In genomic region chr7:102000921-102001630, GRCm38 (mm10) we compare ENCODE assay signal across 9 mouse cellular contexts. TPM values are rescaled to one million over a fixed set of nuclear protein-coding genes. Genes with fewer than 3 reads are reported as not detected.
DNase-seq lines count a peak whose midpoint lies in the region; ATAC-seq lines count a peak whose summit lies in the region.
"Had no signal": no experiment of that assay in that cellular context is flagged by ENCODE, and none has a peak within 500 bp of the region (broad histone marks: within the 10 kb centered on the region; RNA-seq: fewer than 3 reads in every experiment).

No protein-coding gene starts in this region.

- H3K4me1 ChIP-seq in heart, embryonic 11.5 days (ENCODE audit: control insufficient read depth, insufficient read depth, low read length), result no peaks in the 10 kb centered on the region
- H3K4me1 ChIP-seq: embryonic facial prominence, embryonic 12.5 days had no signal

- H3K9me3 ChIP-seq in heart, embryonic 11.5 days (replicated peaks; ENCODE audit: control insufficient read depth, low read length), result no peaks in the 10 kb centered on the region
- H3K9me3 ChIP-seq: embryonic facial prominence, embryonic 12.5 days had no signal

- DNase-seq in heart, adult 18-20 months, result peak; percentile 57 to 81
- DNase-seq in urinary bladder, postnatal 25 days (ENCODE audit: low spot score), result peak; percentile 13
- DNase-seq in urinary bladder, postnatal 10 days (ENCODE audit: low spot score), result no peak
- DNase-seq in heart, postnatal 14 days, result peak; percentile 59 to 62
- DNase-seq in testis, postnatal 14 days (ENCODE audit: low spot score), result peak; percentile 49
- no peak for DNase-seq in yolk sac, embryonic 10.5 days (ENCODE audit: low spot score)

- no peak overlapping the region for H3K9ac ChIP-seq in heart, embryonic 11.5 days (ENCODE audit: low read depth, low read length)
- H3K9ac ChIP-seq: embryonic facial prominence, embryonic 12.5 days had no signal

- WGBS in heart, embryonic 11.5 days (ENCODE audit: insufficient replicate concordance), result 87% methylated on average over 26 of the region's 26 CpGs

- no peak for ATAC-seq in heart, embryonic 11.5 days (replicated peaks; ENCODE audit: insufficient number of reproducible peaks, low FRiP score, low TSS enrichment)
- no peak for ATAC-seq in inflammation-experienced regulatory T-cells, adult 6 months

- H3K4me2 ChIP-seq in heart, embryonic 11.5 days, result no peak overlapping the region
- H3K4me2 ChIP-seq: embryonic facial prominence, embryonic 12.5 days had no signal

- no peak overlapping the region for H3K4me3 ChIP-seq in heart, embryonic 11.5 days (ENCODE audit: low read depth, low read length)
- H3K4me3 ChIP-seq: embryonic facial prominence, embryonic 12.5 days had no signal

- no peak overlapping the region for H3K27ac ChIP-seq in heart, embryonic 11.5 days (ENCODE audit: low read depth, low read length)
- H3K27ac ChIP-seq: embryonic facial prominence, embryonic 12.5 days had no signal

- peaks cover 51% of the 10 kb centered on the region for H3K36me3 ChIP-seq in heart, embryonic 11.5 days (ENCODE audit: control insufficient read depth, insufficient read depth, low read length)

- no peaks in the 10 kb centered on the region for H3K27me3 ChIP-seq in heart, embryonic 11.5 days (ENCODE audit: control insufficient read depth, insufficient read depth, low read length)
- H3K27me3 ChIP-seq: embryonic facial prominence, embryonic 12.5 days had no signal

- intact Hi-C loops in heart, postnatal 14 days (cut with DNase I), result no loop called here

RNA-seq across cellular contexts. Expression of gene Il18bp, which starts 17.4 kb away (rescaled TPM):
- total RNA-seq in heart, adult 18-20 months (2021), result 10 to 100 TPM in 1 of 2 experiments, 1 to 10 TPM in 1; 7.4 to 11.9 TPM
- polyA plus RNA-seq in heart, embryonic 11.5 days (2014; fragmentation: Nextera tagmentation; extraction: Ambion mirVana), result 1.4 and 1.7 TPM in 2 replicates
- total RNA-seq in heart, postnatal 14 days (2021), result 1 to 10 TPM; 5.1 to 6.4 TPM
- polyA plus RNA-seq in inflammation-experienced regulatory T-cells, adult 6 months (2017; shearing (Covaris generic)), result 1 to 10 TPM; 5.8 to 7.4 (median 5.9) TPM

Comparison
In these comparisons a context has a peak if more than half of its experiments do, and no peak if none do; other contexts are left out.
1. DNase-seq: peak in heart, adult 18-20 months (2 of 2), urinary bladder, postnatal 25 days (single experiment), heart, postnatal 14 days (2 of 2) and testis, postnatal 14 days (single experiment); none in urinary bladder, postnatal 10 days (single experiment) and yolk sac, embryonic 10.5 days (single experiment).